Comparison of ENCODE assay signal across 8 mouse cellular contexts in genomic region chr5:23890734-23891133, GRCm38 (mm10). TPM values are rescaled to one million over a fixed set of nuclear protein-coding genes. Genes with fewer than 3 reads are reported as not detected.
DNase-seq lines count a peak whose midpoint lies in the region; ATAC-seq and TF ChIP-seq lines count a peak whose summit lies in the region.

No protein-coding gene starts in this region.

- peak; percentile 68 for DNase-seq in intestine, embryonic 14.5 days (ENCODE audit: low spot score)
- DNase-seq in heart, postnatal 14 days = peak; percentile 79 to 88
- DNase-seq in left cerebral cortex, adult 8-10 months (ENCODE audit: low spot score in 2 of 2) = peak; percentile 35 to 44
- peak; percentile 54 for DNase-seq in stomach, postnatal 0 days (ENCODE audit: low spot score)

- no peaks in the 10 kb centered on the region for H3K9me3 ChIP-seq in intestine, embryonic 14.5 days (ENCODE audit: control insufficient read depth, low read length)
- H3K9me3 ChIP-seq in intestine, embryonic 16.5 days (ENCODE audit: control insufficient read depth, low read length) = no peaks in the 10 kb centered on the region
- H3K9me3 ChIP-seq in stomach, postnatal 0 days (ENCODE audit: control insufficient read depth, low read length) = no peaks in the 10 kb centered on the region

- intact Hi-C loops in heart, postnatal 14 days (cut with DNase I) = loop anchor here (5.0 kb wide), 1 partner anchor 167 kb away; no protein-coding TSS in a partner anchor

- H3K9ac ChIP-seq in intestine, embryonic 14.5 days (ENCODE audit: low read length) = no peak overlapping the region
- no peak overlapping the region for H3K9ac ChIP-seq in intestine, embryonic 16.5 days (ENCODE audit: low read depth, low read length)
- H3K9ac ChIP-seq in stomach, postnatal 0 days (ENCODE audit: low read length) = no peak overlapping the region

- WGBS in intestine, embryonic 14.5 days = 40% methylated on average over 10 of the region's 10 CpGs
- WGBS in intestine, embryonic 16.5 days = 40% methylated on average over 10 of the region's 10 CpGs
- 43% methylated on average over 9 of the region's 10 CpGs for WGBS in stomach, postnatal 0 days

- no peak for TF ChIP-seq POLR2A in bone marrow macrophage, adult 2 months (IDR thresholded peaks at IDR 0.05; ENCODE audit: borderline replicate concordance, low read depth, low read length)

- TF ChIP-seq EP300 in stomach, postnatal 0 days (optimal IDR thresholded peaks at IDR 0.05) = no peak

- H3K36me3 ChIP-seq in intestine, embryonic 14.5 days (ENCODE audit: control insufficient read depth, insufficient read depth, low read length) = no peaks in the 10 kb centered on the region
- no peaks in the 10 kb centered on the region for H3K36me3 ChIP-seq in intestine, embryonic 16.5 days (ENCODE audit: control insufficient read depth, insufficient read depth, low read length)
- H3K36me3 ChIP-seq in stomach, postnatal 0 days (ENCODE audit: control insufficient read depth, insufficient read depth, low read length) = no peaks in the 10 kb centered on the region

- no peaks in the 10 kb centered on the region for H3K4me1 ChIP-seq in intestine, embryonic 14.5 days (replicated peaks; ENCODE audit: control insufficient read depth, insufficient read depth, low read length)
- H3K4me1 ChIP-seq in intestine, embryonic 16.5 days (ENCODE audit: control insufficient read depth, insufficient read depth, low read length) = no peaks in the 10 kb centered on the region
- H3K4me1 ChIP-seq in bone marrow macrophage, adult 2 months (ENCODE audit: control insufficient read depth, insufficient read depth, low read length) = peaks cover 24% of the 10 kb centered on the region
- no peaks in the 10 kb centered on the region for H3K4me1 ChIP-seq in stomach, postnatal 0 days (replicated peaks; ENCODE audit: control insufficient read depth, insufficient read depth)

- H3K27me3 ChIP-seq in intestine, embryonic 14.5 days (replicated peaks; ENCODE audit: control insufficient read depth, insufficient read depth, low read length) = no peaks in the 10 kb centered on the region
- H3K27me3 ChIP-seq in intestine, embryonic 16.5 days (replicated peaks; ENCODE audit: control insufficient read depth, insufficient read depth, low read length) = no peaks in the 10 kb centered on the region
- H3K27me3 ChIP-seq in stomach, postnatal 0 days (ENCODE audit: control insufficient read depth, insufficient read depth, low read length) = no peaks in the 10 kb centered on the region

- ATAC-seq in intestine, embryonic 14.5 days (replicated peaks; ENCODE audit: low FRiP score, low TSS enrichment, low read depth) = no peak
- ATAC-seq in intestine, embryonic 16.5 days = no peak
- peak; percentile 72 for ATAC-seq in erythroid progenitor cell, adult 5-6 weeks (replicated peaks; ENCODE audit: low FRiP score, poor library complexity, severe bottlenecking)
- ATAC-seq in megakaryocyte-erythroid progenitor cell, adult 5-6 weeks (replicated peaks; ENCODE audit: low FRiP score, low TSS enrichment, poor library complexity, severe bottlenecking) = peak; percentile 63
- ATAC-seq in stomach, postnatal 0 days (ENCODE audit: low FRiP score, low TSS enrichment) = no peak

- no peak overlapping the region for H3K4me2 ChIP-seq in intestine, embryonic 14.5 days (ENCODE audit: low read length)
- H3K4me2 ChIP-seq in intestine, embryonic 16.5 days (ENCODE audit: low read depth, low read length) = no peak overlapping the region
- H3K4me2 ChIP-seq in stomach, postnatal 0 days (replicated peaks; ENCODE audit: low read depth) = no peak overlapping the region

- H3K4me3 ChIP-seq in intestine, embryonic 14.5 days (ENCODE audit: low read depth, low read length) = no peak overlapping the region
- no peak overlapping the region for H3K4me3 ChIP-seq in intestine, embryonic 16.5 days (ENCODE audit: low read length)
- no peak overlapping the region for H3K4me3 ChIP-seq in bone marrow macrophage, adult 2 months (ENCODE audit: insufficient read depth, low read length)
- H3K4me3 ChIP-seq in stomach, postnatal 0 days (ENCODE audit: low read depth, low read length) = no peak overlapping the region

- no peak overlapping the region for H3K27ac ChIP-seq in intestine, embryonic 14.5 days (ENCODE audit: low read depth)
- H3K27ac ChIP-seq in intestine, embryonic 16.5 days (ENCODE audit: low read length) = no peak overlapping the region
- no peak overlapping the region for H3K27ac ChIP-seq in bone marrow macrophage, adult 2 months (ENCODE audit: insufficient read depth, low read depth, low read length)
- no peak overlapping the region for H3K27ac ChIP-seq in stomach, postnatal 0 days (replicated peaks)

- peak; percentile 27; the same call in 1 of the 2 replicates for TF ChIP-seq CTCF in bone marrow macrophage, adult 2 months (IDR thresholded peaks at IDR 0.05; ENCODE audit: low read depth, low read length)
- peak; percentile 71 for TF ChIP-seq CTCF in stomach, postnatal 0 days (IDR thresholded peaks at IDR 0.05; ENCODE audit: low read depth)

RNA-seq across cellular contexts. Expression of gene Tomm7, which starts 46.8 kb away (rescaled TPM):
- 141 and 152 TPM in 2 replicates for polyA plus RNA-seq in intestine, embryonic 14.5 days (2014; fragmentation: Nextera tagmentation; extraction: Ambion mirVana)
- 119 and 123 TPM in 2 replicates for polyA plus RNA-seq in intestine, embryonic 16.5 days (2015; fragmentation: Nextera tagmentation; extraction: Ambion mirVana)
- polyA plus RNA-seq in bone marrow macrophage, adult 2 months (2012; ENCODE audit: insufficient read depth, insufficient read length, missing spikeins) = 67.6 and 84.3 TPM in 2 replicates
- total RNA-seq in erythroid progenitor cell, adult 5-6 weeks (2015; ENCODE audit: low replicate concordance) = 18.4 and 40.7 TPM in 2 replicates
- total RNA-seq in erythroid progenitor cell, adult 5-6 weeks (2017; ENCODE audit: low replicate concordance) = 34.3 and 54.9 TPM in 2 replicates
- total RNA-seq in heart, postnatal 14 days (2021) = 100 to 1,000 TPM in 1 of 2 experiments, 10 to 100 TPM in 1; 96.8 to 105 TPM
- total RNA-seq in left cerebral cortex, adult 8-10 months (2022) = 10 to 100 TPM; 69.2 to 86.5 (median 78.1) TPM
- total RNA-seq in megakaryocyte-erythroid progenitor cell, adult 5-6 weeks (2014; fragmentation: Nextera tagmentation) = 98.3 and 122 TPM in 2 replicates
- total RNA-seq in megakaryocyte-erythroid progenitor cell, adult 5-6 weeks (2017) = 241 and 274 TPM in 2 replicates
- 111 and 117 TPM in 2 replicates for polyA plus RNA-seq in stomach, postnatal 0 days (2015; fragmentation: Nextera tagmentation; extraction: Ambion mirVana)

Comparison
In these comparisons a context has a peak if more than half of its experiments do, and no peak if none do; other contexts are left out.
1. ATAC-seq: peak in erythroid progenitor cell, adult 5-6 weeks (single experiment) and megakaryocyte-erythroid progenitor cell, adult 5-6 weeks (single experiment); none in intestine, embryonic 14.5 days (single experiment), intestine, embryonic 16.5 days (single experiment) and stomach, postnatal 0 days (single experiment).
2. Peak in every context shown above with its lines, with median percentiles within 50 percentile points of each other: DNase-seq.